Mouse (Mus musculus) midbrain, postnatal 0 days (tissue): ENCODE results near the gene Slc22a14. TPM values are rescaled to one million over a fixed set of nuclear protein-coding genes. Genes with fewer than 3 reads are reported as not detected.

Source experiments
- ATAC-seq: fragments of 200-750 bp; cut with Nextera tagmentation; 2 replicates; pipeline ENCODE4 v1.8.0; 2017; ENCODE audit warnings: moderate number of reproducible peaks, mild to moderate bottlenecking, moderate TSS enrichment, moderate library complexity; ENCODE audit not compliant: low FRiP score
- DNase-seq: peaks from one replicate; pipeline ENCODE4 v3.0.0-alpha.2; 2015; ENCODE audit warnings: low spot score
- H3K27ac ChIP-seq: fragments of 300-500 bp; sonication (generic); 2 replicates; pipeline ENCODE4 v1.5.1; 2014; ENCODE audit warnings: low read depth, mild to moderate bottlenecking, low read length, mixed read lengths
- H3K27me3 ChIP-seq: fragments of 300-500 bp; sonication (generic); 2 replicates; pipeline ENCODE4 v1.6.1; 2014; ENCODE audit warnings: low read length, control low read depth, mixed read lengths; ENCODE audit not compliant: insufficient read depth
- H3K36me3 ChIP-seq: fragments of 300-500 bp; sonication (generic); 2 replicates; pipeline ENCODE4 v1.6.1; 2014; ENCODE audit warnings: low read length, control low read depth, mixed read lengths; ENCODE audit not compliant: insufficient read depth
- H3K4me1 ChIP-seq: fragments of 300-500 bp; sonication (generic); 2 replicates; pipeline ENCODE4 v1.6.1; 2014; ENCODE audit warnings: mild to moderate bottlenecking, control low read depth, antibody characterized with exemption, low read length, mixed read lengths; ENCODE audit not compliant: insufficient read depth
- H3K4me2 ChIP-seq: fragments of 300-500 bp; sonication (generic); 2 replicates; pipeline ENCODE4 v1.6.1; 2014; ENCODE audit warnings: low read depth, mild to moderate bottlenecking, low read length, mixed read lengths; ENCODE audit not compliant: poor library complexity, severe bottlenecking
- H3K4me3 ChIP-seq: fragments of 300-500 bp; sonication (generic); 2 replicates; pipeline ENCODE4 v1.5.1; 2014; ENCODE audit warnings: low read depth, mild to moderate bottlenecking, low read length, moderate library complexity
- H3K9ac ChIP-seq: fragments of 300-500 bp; sonication (generic); replicated peaks from 2 replicates; pipeline ENCODE4 v1.6.1; 2014; ENCODE audit warnings: mild to moderate bottlenecking, low read length, moderate library complexity, mixed read lengths; ENCODE audit not compliant: poor library complexity, severe bottlenecking
- H3K9me3 ChIP-seq: fragments of 300-500 bp; sonication (generic); 2 replicates; pipeline ENCODE4 v1.6.1; 2016; ENCODE audit warnings: low read length, control low read depth
- CTCF ChIP-seq: IDR thresholded peaks from 2 replicates; pipeline ENCODE4 v1.5.1; 2016; ENCODE audit warnings: antibody characterized with exemption, mild to moderate bottlenecking
- WGBS: fragments of 180-500 bp; shearing (Covaris S2); extraction: QIAGEN DNeasy Blood & Tissue Kit; methylation state at CpG from one replicate; pipeline ENCODE4 v1.1.7; 2014; 5-methylcytosine and 5-hydroxymethylcytosine counted together
- polyA plus RNA-seq: library from polyadenylated mRNA; unstranded; fragments of >200 nt; fragmentation: Nextera tagmentation; extraction: Ambion mirVana; gene quantifications from 2 replicates; pipeline ENCODE4 v1.2.1, GENCODE M21; 2015
- total RNA-seq: library from RNA; depleted of rRNA; stranded (reverse); fragments of >200 nt; gene quantifications from 2 replicates; pipeline ENCODE4 v1.2.3, GENCODE M21; 2014; rRNA removed

Gene Slc22a14
- total RNA-seq = not detected in 2 replicates
- 0.15 TPM in 1 of 2 replicates, not detected in the other for polyA plus RNA-seq

DNA sequence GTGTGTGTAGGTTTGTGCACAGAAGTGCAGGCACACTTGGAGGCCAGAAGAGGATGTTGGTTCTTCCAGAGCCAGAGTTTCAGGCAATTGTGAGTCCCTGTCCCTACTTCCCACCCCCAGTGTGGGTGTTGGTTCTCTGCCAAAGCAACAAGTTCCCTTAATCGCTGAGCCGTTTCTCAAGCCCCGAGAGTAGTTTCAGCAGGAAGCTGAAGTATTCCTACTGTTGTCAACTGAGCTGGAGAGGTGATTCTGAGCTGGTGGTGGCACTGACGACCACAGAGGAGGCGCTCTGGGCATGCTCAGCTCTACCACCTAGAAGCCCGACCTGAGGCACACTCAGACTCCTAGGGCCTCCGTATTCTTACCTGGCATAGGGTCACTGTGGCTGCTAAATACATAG is at the start of gene Slc22a14:
TSS of gene Slc22a14 (minus strand) at position 270 of the 400 bp plus-strand sequence.
- TF ChIP-seq CTCF = no peak
- H3K4me1 ChIP-seq = no peaks in the 10 kb centered on the region
- H3K9ac ChIP-seq = no peak within 1 kb of the TSS
- peaks cover 5% of the 10 kb centered on the region; the same call in 1 of the 2 replicates for H3K36me3 ChIP-seq
- no peaks in the 10 kb centered on the region for H3K27me3 ChIP-seq
- ATAC-seq = no peak
- no peak within 1 kb of the TSS for H3K27ac ChIP-seq
- 74% methylated on average over 7 of the region's 7 CpGs for WGBS
- no peak within 1 kb of the TSS for H3K4me2 ChIP-seq
- no peak for DNase-seq
- no peaks in the 10 kb centered on the region for H3K9me3 ChIP-seq
- no peak within 1 kb of the TSS for H3K4me3 ChIP-seq

DNA sequence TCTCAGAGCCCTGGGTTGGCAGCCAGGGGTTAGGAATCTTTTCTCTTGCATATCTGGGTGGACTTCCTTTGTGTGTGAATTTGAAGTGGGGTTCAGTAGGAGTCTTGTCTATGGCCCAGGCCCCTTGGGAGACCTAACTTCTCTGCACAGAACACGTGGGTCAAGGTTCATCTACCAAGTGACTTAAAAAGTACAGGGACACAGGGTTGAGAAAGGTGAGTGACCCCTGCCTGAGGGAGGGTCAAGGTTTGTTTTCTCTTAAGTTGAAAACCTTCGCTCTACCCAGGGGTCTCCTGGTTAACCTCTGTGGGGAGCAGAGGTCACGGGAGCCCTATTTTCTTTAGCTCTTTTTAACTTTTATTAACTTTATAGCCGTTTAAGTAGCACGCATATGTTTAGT is 44.5 kb upstream of the Slc22a14 start:
- Histone ChIP-seq H3K9me3 (0 out of 2 replicates have a peak, but pooled peaks cover 3% of the 10 kb centered on the region), H3K9ac (no peak overlapping the region), H3K4me1 (peaks cover 3% of the 10 kb centered on the region; the same call in 1 of the 2 replicates), H3K4me3 (no peak overlapping the region), H3K27ac (no peak overlapping the region), H3K4me2 (no peak overlapping the region), H3K36me3 (no peaks in the 10 kb centered on the region), H3K27me3 (no peaks in the 10 kb centered on the region)
- ATAC-seq (no peak), DNase-seq (no peak)
- WGBS = 87% methylated on average over 5 of the region's 5 CpGs
- TF ChIP-seq CTCF = no peak

DNA sequence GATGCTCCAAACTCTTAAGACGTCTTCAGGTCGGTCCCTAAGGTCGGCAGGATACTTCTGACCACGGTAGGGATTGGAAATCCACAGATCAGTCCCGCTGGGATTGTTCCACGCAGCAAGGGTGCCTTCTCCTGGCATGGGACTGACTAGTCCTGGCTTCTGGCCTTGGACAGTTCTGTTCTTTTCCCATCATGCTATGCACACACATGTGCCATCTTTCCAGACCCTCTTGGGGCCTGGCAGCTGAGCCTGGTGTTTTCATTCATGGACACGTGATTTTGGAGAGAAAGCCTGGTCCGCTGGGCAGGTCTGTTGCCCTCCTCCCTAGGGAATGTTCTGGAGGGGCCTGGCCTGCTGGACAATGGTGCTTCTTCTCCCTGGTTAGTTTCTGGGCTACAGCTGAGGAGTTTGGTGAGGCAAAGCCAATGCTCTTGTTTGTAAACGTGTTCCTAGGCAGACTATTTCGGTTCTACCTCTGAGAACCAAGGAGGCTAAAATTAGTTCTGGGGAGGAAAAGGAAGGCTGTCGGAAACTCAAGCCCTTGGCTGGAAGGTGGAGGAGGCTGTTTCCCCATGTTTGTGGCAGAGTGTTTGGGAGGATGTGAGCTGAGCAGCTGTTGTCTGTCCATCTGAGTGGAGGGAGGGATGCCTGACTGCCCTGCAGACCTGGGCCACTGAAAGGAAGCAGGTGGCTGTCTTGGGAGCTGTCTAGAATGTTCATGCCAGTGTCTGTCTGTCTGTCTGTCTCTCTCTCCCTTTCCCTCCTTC is 43.7 kb upstream of the Slc22a14 start:
- no peak overlapping the region for H3K27ac ChIP-seq
- H3K36me3 ChIP-seq = no peaks in the 10 kb centered on the region
- H3K27me3 ChIP-seq = no peaks in the 10 kb centered on the region
- H3K4me2 ChIP-seq = no peak overlapping the region
- H3K9ac ChIP-seq = no peak overlapping the region
- no peak for ATAC-seq
- TF ChIP-seq CTCF = no peak
- peaks cover 5% of the 10 kb centered on the region for H3K4me1 ChIP-seq
- no peak for DNase-seq
- 0 out of 2 replicates have a peak, but pooled peaks cover 3% of the 10 kb centered on the region for H3K9me3 ChIP-seq
- WGBS = 85% methylated on average over 11 of the region's 11 CpGs
- H3K4me3 ChIP-seq = no peak overlapping the region

DNA sequence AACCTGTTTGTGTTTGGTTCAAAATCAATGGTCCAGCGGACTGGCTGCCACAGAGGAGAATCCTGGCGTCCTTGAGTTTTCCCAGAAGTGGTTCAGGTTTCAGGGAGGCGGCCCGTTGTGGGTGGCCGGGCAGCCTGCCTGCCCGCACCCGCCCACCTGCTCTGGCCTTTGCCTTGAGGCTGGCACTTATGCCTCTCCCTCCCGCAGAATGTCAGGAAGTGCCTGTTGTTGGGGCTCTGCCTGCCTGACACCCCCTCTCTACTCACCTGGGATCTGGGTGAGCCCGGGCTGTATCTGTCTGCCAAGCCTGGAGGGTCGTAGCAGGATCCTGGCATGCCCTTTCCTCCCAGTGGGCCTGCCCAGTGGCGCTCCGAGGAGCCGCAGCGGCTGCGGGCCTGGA is 42.5 kb upstream of the Slc22a14 start:
- 87% methylated on average over 15 of the region's 15 CpGs for WGBS
- Histone ChIP-seq H3K4me2 (no peak overlapping the region), H3K4me1 (peaks cover 7% of the 10 kb centered on the region), H3K27me3 (no peaks in the 10 kb centered on the region), H3K9ac (no peak overlapping the region), H3K9me3 (no peaks in the 10 kb centered on the region), H3K4me3 (no peak overlapping the region), H3K27ac (no peak overlapping the region), H3K36me3 (no peaks in the 10 kb centered on the region)
- DNase-seq = no peak
- no peak for TF ChIP-seq CTCF
- ATAC-seq = no peak

- Histone ChIP-seq H3K4me1 (peaks cover 7% of the 10 kb centered on the region), H3K27me3 (no peaks in the 10 kb centered on the region), H3K36me3 (no peaks in the 10 kb centered on the region), H3K4me2 (peak overlapping the region; percentile 94), H3K9me3 (no peaks in the 10 kb centered on the region), H3K4me3 (peak overlapping the region; percentile 98), H3K9ac (peak overlapping the region; percentile 99; the same call in 1 of the 2 replicates), H3K27ac (no peak overlapping the region)
- no peak for ATAC-seq
- 53% methylated on average over 5 of the region's 5 CpGs for WGBS
- TF ChIP-seq CTCF = no peak
- DNase-seq = no peak
These were observed 38.7 kb upstream of the Slc22a14 start for GRCm38 (mm10) chr9:119404090-119404489.

DNA sequence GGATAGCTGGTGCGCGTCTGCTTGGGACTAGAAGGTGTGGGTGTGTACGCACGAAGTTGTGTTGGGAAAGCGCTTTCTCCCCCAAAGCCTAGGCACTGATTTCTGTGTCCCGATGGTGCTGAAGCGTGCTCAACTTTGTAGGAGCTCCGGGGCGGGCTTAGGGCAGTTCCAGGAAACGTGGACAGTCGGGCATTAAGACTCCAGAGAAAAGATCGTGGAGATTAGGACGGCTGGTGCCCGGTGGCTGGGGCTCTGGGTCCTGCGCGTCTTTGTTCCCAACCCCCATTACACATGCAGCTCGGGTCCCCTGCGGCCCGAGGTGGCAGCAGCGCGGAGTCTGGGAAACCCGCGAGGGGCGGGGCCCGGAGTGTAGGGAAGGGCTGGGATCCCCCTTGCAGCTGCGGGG is 37.9 kb upstream of the Slc22a14 start:
- peak overlapping the region; percentile 97 for H3K27ac ChIP-seq
- H3K9me3 ChIP-seq = no peaks in the 10 kb centered on the region
- ATAC-seq (0 out of 2 replicates have a peak, but pooled peaks have one; percentile 14), DNase-seq (peak; percentile 71)
- peak overlapping the region; percentile 99 for H3K9ac ChIP-seq
- WGBS = 1% methylated on average over 26 of the region's 26 CpGs
- H3K36me3 ChIP-seq = no peaks in the 10 kb centered on the region
- no peak; the same call in 1 of the 2 replicates for TF ChIP-seq CTCF
- peak overlapping the region; percentile 98 for H3K4me3 ChIP-seq
- H3K4me2 ChIP-seq = peak overlapping the region; percentile 94
- H3K4me1 ChIP-seq = peaks cover 7% of the 10 kb centered on the region
- no peaks in the 10 kb centered on the region for H3K27me3 ChIP-seq
